Mouse (Mus musculus) embryonic fibroblast, embryonic 13.5 days (primary cell): ENCODE measurements around the gene Smarca4. TPM values are rescaled to one million over a fixed set of nuclear protein-coding genes. Genes with fewer than 3 reads are reported as not detected.

Experiments used
- H3K27ac ChIP-seq: 2 replicates; pipeline ENCODE4 v1.5.1; 2012; ENCODE audit warnings: low read length, control low read depth, inconsistent platforms; ENCODE audit not compliant: insufficient read depth
- H3K4me1 ChIP-seq: 2 replicates; pipeline ENCODE4 v1.6.1; 2011; ENCODE audit warnings: low read length; ENCODE audit not compliant: control insufficient read depth, insufficient read depth
- H3K4me3 ChIP-seq: 2 replicates; pipeline ENCODE4 v1.5.1; 2011; ENCODE audit warnings: mild to moderate bottlenecking, control low read depth, low read length; ENCODE audit not compliant: insufficient read depth
- CTCF ChIP-seq: IDR thresholded peaks from 2 replicates; pipeline ENCODE4 v1.5.1; 2011; ENCODE audit warnings: mild to moderate bottlenecking, control low read depth, low read length, moderate library complexity, borderline replicate concordance; ENCODE audit not compliant: insufficient read depth
- POLR2A ChIP-seq: IDR thresholded peaks from 2 replicates; pipeline ENCODE4 v1.6.1; 2011; ENCODE audit warnings: low read depth, mild to moderate bottlenecking, control low read depth, low read length, moderate library complexity
- polyA plus RNA-seq: library from polyadenylated mRNA; stranded (reverse); fragments of >200 nt; gene quantifications from 2 replicates; pipeline ENCODE4 v1.2.4, GENCODE M21; 2011; ENCODE audit warnings: low read depth; ENCODE audit not compliant: missing spikeins, insufficient read length

Smarca4 gene
- polyA plus RNA-seq, 1 experiment, result 73.5 TPM

- Histone ChIP-seq H3K27ac (no peak overlapping the region), H3K4me3 (no peak overlapping the region), H3K4me1 (no peaks in the 10 kb centered on the region)
- no peak for TF ChIP-seq POLR2A
- no peak for TF ChIP-seq CTCF
Measured at GRCm38 (mm10) chr9:21639031-21639430, 23.1 kb downstream of the Smarca4 start.

GRCm38 (mm10) chr9:21646366-21646765 is 30.4 kb downstream of the Smarca4 start:
- no peak overlapping the region for H3K27ac ChIP-seq
- no peak for TF ChIP-seq CTCF
- TF ChIP-seq POLR2A, result no peak
- H3K4me3 ChIP-seq, result no peak overlapping the region
- H3K4me1 ChIP-seq, result no peaks in the 10 kb centered on the region

GRCm38 (mm10) chr9:21647721-21648120 is 31.8 kb downstream of the Smarca4 start:
- Histone ChIP-seq H3K4me1 (no peaks in the 10 kb centered on the region), H3K27ac (no peak overlapping the region), H3K4me3 (no peak overlapping the region)
- no peak for TF ChIP-seq POLR2A
- TF ChIP-seq CTCF, result no peak

GRCm38 (mm10) chr9:21652263-21652662 is 36.3 kb downstream of the Smarca4 start:
- TF ChIP-seq POLR2A, result no peak
- no peak for TF ChIP-seq CTCF
- Histone ChIP-seq H3K27ac (no peak overlapping the region), H3K4me3 (no peak overlapping the region), H3K4me1 (no peaks in the 10 kb centered on the region)

- H3K4me1 ChIP-seq, result no peaks in the 10 kb centered on the region
- no peak for TF ChIP-seq POLR2A
- TF ChIP-seq CTCF, result no peak
- H3K4me3 ChIP-seq, result no peak overlapping the region
- H3K27ac ChIP-seq, result no peak overlapping the region
Measured at GRCm38 (mm10) chr9:21653253-21653652, 37.3 kb downstream of the Smarca4 start.

GRCm38 (mm10) chr9:21662034-21662433 is 46.1 kb downstream of the Smarca4 start:
- Histone ChIP-seq H3K27ac (no peak overlapping the region), H3K4me3 (no peak overlapping the region), H3K4me1 (no peaks in the 10 kb centered on the region)
- TF ChIP-seq CTCF, result no peak
- TF ChIP-seq POLR2A, result no peak

GRCm38 (mm10) chr9:21668946-21669345 is 53.0 kb downstream of the Smarca4 start:
- no peak overlapping the region for H3K27ac ChIP-seq
- H3K4me3 ChIP-seq, result no peak overlapping the region
- no peaks in the 10 kb centered on the region for H3K4me1 ChIP-seq
- no peak for TF ChIP-seq CTCF
- no peak for TF ChIP-seq POLR2A

- TF ChIP-seq CTCF (no peak), POLR2A (no peak)
- Histone ChIP-seq H3K4me1 (no peaks in the 10 kb centered on the region), H3K4me3 (no peak overlapping the region), H3K27ac (no peak overlapping the region)
Measured at GRCm38 (mm10) chr9:21670354-21670753, 54.4 kb downstream of the Smarca4 start.

GRCm38 (mm10) chr9:21671753-21672152 is 55.8 kb downstream of the Smarca4 start:
- Histone ChIP-seq H3K4me3 (no peak overlapping the region), H3K27ac (no peak overlapping the region), H3K4me1 (no peaks in the 10 kb centered on the region)
- TF ChIP-seq CTCF (no peak), POLR2A (no peak)

GRCm38 (mm10) chr9:21677706-21678105 is 61.7 kb downstream of the Smarca4 start:
- no peak overlapping the region for H3K27ac ChIP-seq
- TF ChIP-seq CTCF (no peak), POLR2A (no peak)
- no peak overlapping the region for H3K4me3 ChIP-seq
- H3K4me1 ChIP-seq, result no peaks in the 10 kb centered on the region

- no peak overlapping the region for H3K4me3 ChIP-seq
- TF ChIP-seq CTCF (no peak), POLR2A (no peak)
- no peak overlapping the region for H3K27ac ChIP-seq
- no peaks in the 10 kb centered on the region for H3K4me1 ChIP-seq
Measured at GRCm38 (mm10) chr9:21680448-21680847, 64.5 kb downstream of the Smarca4 start.
